Comparison of ENCODE assay signal across 13 mouse cellular contexts in genomic region chr1:164043549-164043948, GRCm38 (mm10). TPM values are rescaled to one million over a fixed set of nuclear protein-coding genes. Genes with fewer than 3 reads are reported as not detected.
DNase-seq lines count a peak whose midpoint lies in the region; ATAC-seq and TF ChIP-seq lines count a peak whose summit lies in the region.
"Had no signal": no experiment of that assay in that cellular context is flagged by ENCODE, and none has a peak within 500 bp of the region (broad histone marks: within the 10 kb centered on the region; RNA-seq: fewer than 3 reads in every experiment).

No protein-coding gene starts in this region.

- DNase-seq in brain, embryonic 14.5 days (ENCODE audit: low read depth), result peak; percentile 23
- peak; percentile 41 to 55 for DNase-seq in heart, adult 9 months (ENCODE audit: low spot score in 2 of 2)
- peak; percentile 84 for DNase-seq in kidney, adult 2 months
- DNase-seq in liver, postnatal 0 days, result peak; percentile 21
- DNase-seq in layer of hippocampus, adult 8-10 months (ENCODE audit: low spot score in 2 of 2), result no peak
- no peak for DNase-seq in layer of hippocampus, adult 11-12 months (ENCODE audit: low spot score)
- DNase-seq: gastrocnemius, postnatal 14 days had no signal

- no peak for TF ChIP-seq EP300 in liver, postnatal 0 days (IDR thresholded peaks at IDR 0.05; ENCODE audit: low read depth)

- no peaks in the 10 kb centered on the region; the same call in 1 of the 2 replicates for H3K4me1 ChIP-seq in kidney, adult 2 months (ENCODE audit: control insufficient read depth, insufficient read depth, low read length)
- no peaks in the 10 kb centered on the region for H3K4me1 ChIP-seq in liver, postnatal 0 days (ENCODE audit: insufficient read depth)
- H3K4me1 ChIP-seq: limb, embryonic 10.5 days; midbrain, embryonic 12.5 days; neural tube, embryonic 13.5 days had no signal

- no peak for TF ChIP-seq POLR2A in brain, embryonic 14.5 days (IDR thresholded peaks at IDR 0.05; ENCODE audit: borderline replicate concordance, extremely low read depth, insufficient read depth, insufficient read length, poor library complexity, severe bottlenecking)
- TF ChIP-seq POLR2A in kidney, adult 2 months (IDR thresholded peaks at IDR 0.05; ENCODE audit: low read depth, low read length), result no peak

- H3K27me3 ChIP-seq in kidney, adult 2 months (replicated peaks; ENCODE audit: control insufficient read depth, insufficient read depth, low read length), result no peaks in the 10 kb centered on the region
- no peaks in the 10 kb centered on the region for H3K27me3 ChIP-seq in liver, postnatal 0 days (ENCODE audit: insufficient read depth, low read length)
- H3K27me3 ChIP-seq: midbrain, embryonic 12.5 days; neural tube, embryonic 13.5 days had no signal

- no peak overlapping the region for H3K4me2 ChIP-seq in liver, postnatal 0 days (ENCODE audit: low read depth, low read length)
- H3K4me2 ChIP-seq: midbrain, embryonic 12.5 days; neural tube, embryonic 13.5 days had no signal

- WGBS in kidney, adult 2 months, result 58% methylated on average over 3 of the region's 3 CpGs
- 61% methylated on average over 3 of the region's 3 CpGs for WGBS in liver, postnatal 0 days (ENCODE audit: insufficient replicate concordance)

- ATAC-seq in liver, postnatal 0 days, result no peak
- no peak for ATAC-seq in granulocyte monocyte progenitor cell, adult 5-6 weeks (replicated peaks; ENCODE audit: poor library complexity, severe bottlenecking)
- ATAC-seq: inflammation-experienced regulatory T-cells, adult 6 months had no signal

- no peak overlapping the region for H3K9ac ChIP-seq in liver, postnatal 0 days (replicated peaks)
- H3K9ac ChIP-seq: midbrain, embryonic 12.5 days; neural tube, embryonic 13.5 days had no signal

- H3K27ac ChIP-seq in kidney, adult 2 months (ENCODE audit: insufficient read depth, low read depth, low read length), result no peak overlapping the region
- no peak overlapping the region for H3K27ac ChIP-seq in liver, postnatal 0 days (ENCODE audit: low read depth)
- H3K27ac ChIP-seq: forebrain, embryonic 10.5 days; limb, embryonic 10.5 days; midbrain, embryonic 12.5 days; neural tube, embryonic 13.5 days had no signal

- H3K9me3 ChIP-seq in liver, postnatal 0 days (ENCODE audit: low read length), result no peaks in the 10 kb centered on the region; the same call in 1 of the 2 replicates
- H3K9me3 ChIP-seq: forebrain, embryonic 10.5 days; limb, embryonic 10.5 days; midbrain, embryonic 12.5 days; neural tube, embryonic 13.5 days had no signal

- no peak for TF ChIP-seq CTCF in brain, embryonic 14.5 days (IDR thresholded peaks at IDR 0.05; ENCODE audit: borderline replicate concordance, extremely low read depth, insufficient read depth, insufficient read length)
- no peak for TF ChIP-seq CTCF in kidney, adult 2 months (conservative IDR thresholded peaks at IDR 0.05; ENCODE audit: insufficient read depth, insufficient read length, low read depth, low read length)
- no peak for TF ChIP-seq CTCF in liver, postnatal 0 days (IDR thresholded peaks at IDR 0.05; ENCODE audit: low read depth)

- H3K36me3 ChIP-seq in kidney, adult 2 months (ENCODE audit: control insufficient read depth, insufficient read depth, low read length), result no peaks in the 10 kb centered on the region
- H3K36me3 ChIP-seq in liver, postnatal 0 days (replicated peaks; ENCODE audit: insufficient read depth, low read length), result no peaks in the 10 kb centered on the region
- H3K36me3 ChIP-seq: forebrain, embryonic 10.5 days; limb, embryonic 10.5 days; midbrain, embryonic 12.5 days; neural tube, embryonic 13.5 days had no signal

- no peak overlapping the region for H3K4me3 ChIP-seq in kidney, adult 2 months (ENCODE audit: insufficient read depth, low read depth, low read length)
- no peak overlapping the region for H3K4me3 ChIP-seq in liver, postnatal 0 days (ENCODE audit: low read depth, low read length)
- H3K4me3 ChIP-seq: forebrain, embryonic 10.5 days; limb, embryonic 10.5 days; midbrain, embryonic 12.5 days; neural tube, embryonic 13.5 days had no signal

RNA-seq across cellular contexts. Expression of gene Sele, which starts 4.5 kb away (rescaled TPM):
- 0.03 and 0.05 TPM in 2 replicates for polyA plus RNA-seq in brain, embryonic 14.5 days (2012; rRNA removed)
- 0.37 and 0.42 TPM in 2 replicates for polyA plus RNA-seq in kidney, adult 2 months (2012; rRNA removed)
- 0.06 and 0.11 TPM in 2 replicates for polyA plus RNA-seq in liver, postnatal 0 days (2015; fragmentation: Nextera tagmentation; extraction: Ambion mirVana)
- total RNA-seq in layer of hippocampus, adult 8-10 months (2022), result under 1 TPM in 2 of 4 experiments, not detected in 2; 0.10 to 0.11 TPM
- not detected in 2 replicates for total RNA-seq in granulocyte monocyte progenitor cell, adult 5-6 weeks (2014; fragmentation: Nextera tagmentation)
- 0.05 TPM in 1 of 2 replicates, not detected in the other for total RNA-seq in granulocyte monocyte progenitor cell, adult 5-6 weeks (2017)
- total RNA-seq: gastrocnemius, postnatal 14 days had no signal
- polyA plus RNA-seq: forebrain, embryonic 10.5 days; limb, embryonic 10.5 days; midbrain, embryonic 12.5 days; neural tube, embryonic 13.5 days had no signal

RNA-seq across cellular contexts. Expression of gene Sell, which starts 18.2 kb away (rescaled TPM):
- 0.12 TPM in 1 of 2 replicates, not detected in the other for polyA plus RNA-seq in brain, embryonic 14.5 days (2012; rRNA removed)
- polyA plus RNA-seq in kidney, adult 2 months (2012; rRNA removed), result 0.33 and 7.3 TPM in 2 replicates
- polyA plus RNA-seq in liver, postnatal 0 days (2015; fragmentation: Nextera tagmentation; extraction: Ambion mirVana), result 10.2 and 10.8 TPM in 2 replicates
- total RNA-seq in layer of hippocampus, adult 8-10 months (2022), result under 1 TPM in 1 of 4 experiments, not detected in 3; 0.20 TPM
- total RNA-seq in granulocyte monocyte progenitor cell, adult 5-6 weeks (2014; fragmentation: Nextera tagmentation), result 242 and 318 TPM in 2 replicates
- total RNA-seq in granulocyte monocyte progenitor cell, adult 5-6 weeks (2017), result 272 and 305 TPM in 2 replicates
- polyA plus RNA-seq: forebrain, embryonic 10.5 days; limb, embryonic 10.5 days; midbrain, embryonic 12.5 days had no signal

RNA-seq across cellular contexts. Expression of gene Mettl18, which starts 48.9 kb away (rescaled TPM):
- polyA plus RNA-seq in brain, embryonic 14.5 days (2012; rRNA removed), result 3.0 and 3.5 TPM in 2 replicates
- 0.98 and 1.4 TPM in 2 replicates for polyA plus RNA-seq in kidney, adult 2 months (2012; rRNA removed)
- polyA plus RNA-seq in liver, postnatal 0 days (2015; fragmentation: Nextera tagmentation; extraction: Ambion mirVana), result 4.0 and 4.1 TPM in 2 replicates
- total RNA-seq in layer of hippocampus, adult 8-10 months (2022), result 1 to 10 TPM; 5.2 to 8.6 (median 6.7) TPM
- 2.5 and 6.7 TPM in 2 replicates for total RNA-seq in granulocyte monocyte progenitor cell, adult 5-6 weeks (2014; fragmentation: Nextera tagmentation)
- 12.4 and 13.4 TPM in 2 replicates for total RNA-seq in granulocyte monocyte progenitor cell, adult 5-6 weeks (2017)

RNA-seq across cellular contexts. Expression of gene BC055324, which starts 49.0 kb away (rescaled TPM):
- polyA plus RNA-seq in brain, embryonic 14.5 days (2012; rRNA removed), result 8.2 and 13.0 TPM in 2 replicates
- 0.49 and 1.0 TPM in 2 replicates for polyA plus RNA-seq in kidney, adult 2 months (2012; rRNA removed)
- polyA plus RNA-seq in liver, postnatal 0 days (2015; fragmentation: Nextera tagmentation; extraction: Ambion mirVana), result 3.1 and 3.4 TPM in 2 replicates
- total RNA-seq in layer of hippocampus, adult 8-10 months (2022), result 1 to 10 TPM in 3 of 4 experiments, under 1 TPM in 1; 0.61 to 2.7 (median 1.0) TPM
- total RNA-seq in granulocyte monocyte progenitor cell, adult 5-6 weeks (2014; fragmentation: Nextera tagmentation), result 14.0 and 15.0 TPM in 2 replicates
- total RNA-seq in granulocyte monocyte progenitor cell, adult 5-6 weeks (2017), result 20.6 and 28.5 TPM in 2 replicates

Comparison
In these comparisons a context has a peak if more than half of its experiments do, and no peak if none do; other contexts are left out.
1. DNase-seq: peak in brain, embryonic 14.5 days (single experiment), heart, adult 9 months (2 of 2), kidney, adult 2 months (single experiment) and liver, postnatal 0 days (single experiment); none in layer of hippocampus, adult 8-10 months (0 of 2) and layer of hippocampus, adult 11-12 months (single experiment).